Mouse (Mus musculus): ENCODE data around the gene Gtf2a1l. TPM values are rescaled to one million over a fixed set of nuclear protein-coding genes. Genes with fewer than 3 reads are reported as not detected.

Gtf2a1l gene
- polyA plus RNA-seq (2016; fragmentation: Nextera tagmentation; extraction: Ambion mirVana), result 0.26 TPM in 1 of 2 replicates, not detected in the other

DNA sequence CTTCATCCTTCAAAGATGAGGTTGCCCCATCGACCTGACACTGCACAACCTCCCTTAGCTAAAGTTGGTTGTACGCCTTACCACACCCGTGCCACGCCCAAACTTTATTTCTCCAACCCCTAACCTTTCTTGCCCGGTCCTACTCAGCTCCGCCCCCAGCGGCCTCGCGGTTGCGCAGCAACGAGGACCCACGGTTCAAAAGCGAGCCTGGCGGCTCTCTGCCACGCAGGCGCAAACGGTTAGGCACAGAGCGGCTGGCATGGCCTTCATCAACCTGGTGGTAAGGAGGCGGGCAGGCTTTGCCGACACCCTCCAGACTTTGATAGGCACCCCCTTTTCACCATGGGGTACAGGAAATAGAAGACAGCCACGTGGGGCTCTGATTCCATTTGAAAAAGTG, at the start of gene Gtf2a1l:
Gtf2a1l (plus strand) TSS at position 209 of the 400 bp plus-strand sequence.
- H3K4me1 ChIP-seq, result peaks cover 5% of the 10 kb centered on the region; the same call in 1 of the 2 replicates
- no peaks in the 10 kb centered on the region for H3K36me3 ChIP-seq
- 0 out of 2 replicates have a peak within 1 kb of the TSS, but pooled peaks have one; percentile 18 for H3K27ac ChIP-seq
- peak within 1 kb of the TSS; percentile 43 for H3K4me3 ChIP-seq
- no peaks in the 10 kb centered on the region for H3K27me3 ChIP-seq (ENCODE audit: insufficient read depth, poor library complexity, severe bottlenecking)
- H3K9me3 ChIP-seq, result no peaks in the 10 kb centered on the region
- 22% methylated on average over 21 of the region's 21 CpGs for WGBS
- DNase-seq (ENCODE audit: low spot score), result no peak

GRCm38 (mm10) chr17:88620935-88621334, 47.5 kb upstream of the Gtf2a1l start:
- 77% methylated on average over 4 of the region's 4 CpGs for WGBS
- Histone ChIP-seq H3K9me3 (no peaks in the 10 kb centered on the region), H3K27me3 (ENCODE audit: insufficient read depth, poor library complexity, severe bottlenecking) (no peaks in the 10 kb centered on the region), H3K4me1 (peaks cover 13% of the 10 kb centered on the region), H3K27ac (no peak overlapping the region), H3K36me3 (peaks cover 35% of the 10 kb centered on the region), H3K4me3 (no peak overlapping the region)
- DNase-seq (ENCODE audit: low spot score), result peak; percentile 47

DNA sequence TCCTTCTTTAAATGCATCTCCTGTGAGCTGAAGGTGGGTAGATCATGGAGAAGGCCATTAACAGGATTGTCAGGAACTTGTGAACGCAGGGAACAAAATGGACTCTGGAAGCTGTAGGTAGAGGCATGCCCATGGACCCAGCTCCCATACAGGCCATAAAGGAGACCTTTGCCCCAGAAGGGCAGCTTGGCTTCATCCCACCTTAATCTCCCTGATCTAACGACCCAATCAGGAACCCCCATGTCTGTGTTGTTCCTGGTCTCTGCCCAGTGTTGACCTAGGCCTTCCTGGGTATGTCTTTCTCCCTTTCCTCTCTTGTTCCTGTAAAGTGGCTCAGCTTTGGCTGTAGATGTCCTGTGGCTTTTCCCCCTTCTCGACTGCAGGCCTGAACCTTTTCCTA, 47.1 kb upstream of the Gtf2a1l start:
- H3K27ac ChIP-seq, result no peak overlapping the region
- no peak overlapping the region for H3K4me3 ChIP-seq
- H3K27me3 ChIP-seq (ENCODE audit: insufficient read depth, poor library complexity, severe bottlenecking), result no peaks in the 10 kb centered on the region
- peaks cover 17% of the 10 kb centered on the region for H3K4me1 ChIP-seq
- H3K36me3 ChIP-seq, result peaks cover 35% of the 10 kb centered on the region
- H3K9me3 ChIP-seq, result no peaks in the 10 kb centered on the region
- 70% methylated on average over 3 of the region's 3 CpGs for WGBS
- DNase-seq (ENCODE audit: low spot score), result peak; percentile 31

- 94% methylated on average over 1 of the region's 1 CpGs for WGBS
Observed at GRCm38 (mm10) chr17:88622711-88623110, 45.7 kb upstream of the Gtf2a1l start.

GRCm38 (mm10) chr17:88624386-88624785, 44.1 kb upstream of the Gtf2a1l start:
- no peaks in the 10 kb centered on the region for H3K9me3 ChIP-seq
- DNase-seq (ENCODE audit: low spot score), result peak; percentile 58
- 71% methylated on average over 4 of the region's 4 CpGs for WGBS
- no peak overlapping the region for H3K4me3 ChIP-seq
- H3K27ac ChIP-seq, result no peak overlapping the region
- no peaks in the 10 kb centered on the region for H3K27me3 ChIP-seq (ENCODE audit: insufficient read depth, poor library complexity, severe bottlenecking)
- peaks cover 35% of the 10 kb centered on the region for H3K36me3 ChIP-seq
- peaks cover 43% of the 10 kb centered on the region for H3K4me1 ChIP-seq

More at GRCm38 (mm10) chr17:88622711-88623110, 45.7 kb upstream of the Gtf2a1l start:
- peak; percentile 68 for DNase-seq (ENCODE audit: low spot score)
- H3K27me3 ChIP-seq (ENCODE audit: insufficient read depth, poor library complexity, severe bottlenecking), result no peaks in the 10 kb centered on the region
- peaks cover 35% of the 10 kb centered on the region for H3K36me3 ChIP-seq
- H3K4me3 ChIP-seq, result no peak overlapping the region
- no peaks in the 10 kb centered on the region for H3K9me3 ChIP-seq
- H3K27ac ChIP-seq, result no peak overlapping the region
- peaks cover 27% of the 10 kb centered on the region for H3K4me1 ChIP-seq

DNA sequence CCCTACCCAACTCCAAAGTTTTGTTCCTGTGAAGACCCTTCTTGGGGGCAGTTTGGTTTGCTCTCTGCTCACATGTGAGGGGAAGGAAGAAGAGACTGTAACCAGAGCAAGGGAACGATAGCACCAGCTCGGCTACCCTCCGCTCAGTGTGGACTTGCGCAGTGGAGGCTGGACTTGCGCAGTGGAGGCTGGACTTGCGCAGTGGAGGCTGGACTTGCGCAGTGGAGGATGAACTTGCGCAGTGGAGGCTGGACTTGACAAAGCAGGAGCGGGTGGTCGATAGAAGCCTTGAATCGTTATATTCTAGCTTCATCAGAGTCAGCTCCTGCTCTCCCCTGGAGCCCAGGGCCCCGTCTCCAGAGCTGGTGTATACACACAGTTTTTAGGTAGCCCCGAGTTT, 43.1 kb upstream of the Gtf2a1l start:
- H3K27ac ChIP-seq, result peak overlapping the region; percentile 81
- H3K4me1 ChIP-seq, result peaks cover 53% of the 10 kb centered on the region
- no peaks in the 10 kb centered on the region for H3K9me3 ChIP-seq
- WGBS, result 81% methylated on average over 13 of the region's 13 CpGs
- DNase-seq (ENCODE audit: low spot score), result peak; percentile 69
- no peak overlapping the region for H3K4me3 ChIP-seq
- peaks cover 33% of the 10 kb centered on the region for H3K36me3 ChIP-seq
- no peaks in the 10 kb centered on the region for H3K27me3 ChIP-seq (ENCODE audit: insufficient read depth, poor library complexity, severe bottlenecking)

GRCm38 (mm10) chr17:88625931-88626330, 42.5 kb upstream of the Gtf2a1l start:
- Histone ChIP-seq H3K36me3 (peaks cover 29% of the 10 kb centered on the region), H3K27me3 (ENCODE audit: insufficient read depth, poor library complexity, severe bottlenecking) (no peaks in the 10 kb centered on the region), H3K27ac (peak overlapping the region; percentile 81), H3K4me1 (peaks cover 58% of the 10 kb centered on the region), H3K4me3 (no peak overlapping the region), H3K9me3 (no peaks in the 10 kb centered on the region)
- WGBS, result 69% methylated on average over 7 of the region's 7 CpGs
- DNase-seq (ENCODE audit: low spot score), result peak; percentile 75

DNA sequence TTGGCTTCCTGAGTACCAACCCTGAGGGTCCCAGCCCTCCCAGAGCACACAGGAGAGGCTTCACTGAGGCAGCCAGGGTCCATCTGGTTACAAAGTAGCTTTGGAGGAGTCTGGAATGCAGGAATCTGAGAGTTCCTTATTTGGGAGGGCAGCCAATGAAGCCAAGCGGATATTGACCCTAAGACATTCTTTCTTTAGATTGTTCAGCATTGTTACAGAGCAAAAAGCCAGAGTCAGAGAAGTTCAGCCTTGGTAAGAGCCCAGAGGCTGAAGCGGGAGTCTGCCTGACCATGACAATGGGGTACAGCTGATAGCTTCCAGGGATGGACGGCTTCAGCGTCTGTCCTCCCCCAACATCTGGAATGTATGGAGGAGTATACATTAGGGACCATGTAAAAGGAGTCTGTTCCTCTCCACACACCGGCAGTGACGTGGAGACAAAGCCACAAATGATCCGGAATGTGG, 42.1 kb upstream of the Gtf2a1l start:
- DNase-seq (ENCODE audit: low spot score), result peak; percentile 75
- peak overlapping the region; percentile 81 for H3K27ac ChIP-seq
- H3K27me3 ChIP-seq (ENCODE audit: insufficient read depth, poor library complexity, severe bottlenecking), result no peaks in the 10 kb centered on the region
- H3K4me3 ChIP-seq, result peak overlapping the region; percentile 18; the same call in 1 of the 2 replicates
- H3K9me3 ChIP-seq, result no peaks in the 10 kb centered on the region
- WGBS, result 38% methylated on average over 7 of the region's 7 CpGs
- H3K36me3 ChIP-seq, result peaks cover 24% of the 10 kb centered on the region
- peaks cover 58% of the 10 kb centered on the region for H3K4me1 ChIP-seq

- Histone ChIP-seq H3K4me3 (peak overlapping the region; percentile 18; the same call in 1 of the 2 replicates), H3K27me3 (ENCODE audit: insufficient read depth, poor library complexity, severe bottlenecking) (no peaks in the 10 kb centered on the region), H3K27ac (peak overlapping the region; percentile 81), H3K4me1 (peaks cover 58% of the 10 kb centered on the region), H3K36me3 (peaks cover 16% of the 10 kb centered on the region), H3K9me3 (no peaks in the 10 kb centered on the region)
- peak; percentile 58 for DNase-seq (ENCODE audit: low spot score)
- WGBS, result 68% methylated on average over 7 of the region's 7 CpGs
Observed at GRCm38 (mm10) chr17:88627150-88627549, 41.3 kb upstream of the Gtf2a1l start.

DNA sequence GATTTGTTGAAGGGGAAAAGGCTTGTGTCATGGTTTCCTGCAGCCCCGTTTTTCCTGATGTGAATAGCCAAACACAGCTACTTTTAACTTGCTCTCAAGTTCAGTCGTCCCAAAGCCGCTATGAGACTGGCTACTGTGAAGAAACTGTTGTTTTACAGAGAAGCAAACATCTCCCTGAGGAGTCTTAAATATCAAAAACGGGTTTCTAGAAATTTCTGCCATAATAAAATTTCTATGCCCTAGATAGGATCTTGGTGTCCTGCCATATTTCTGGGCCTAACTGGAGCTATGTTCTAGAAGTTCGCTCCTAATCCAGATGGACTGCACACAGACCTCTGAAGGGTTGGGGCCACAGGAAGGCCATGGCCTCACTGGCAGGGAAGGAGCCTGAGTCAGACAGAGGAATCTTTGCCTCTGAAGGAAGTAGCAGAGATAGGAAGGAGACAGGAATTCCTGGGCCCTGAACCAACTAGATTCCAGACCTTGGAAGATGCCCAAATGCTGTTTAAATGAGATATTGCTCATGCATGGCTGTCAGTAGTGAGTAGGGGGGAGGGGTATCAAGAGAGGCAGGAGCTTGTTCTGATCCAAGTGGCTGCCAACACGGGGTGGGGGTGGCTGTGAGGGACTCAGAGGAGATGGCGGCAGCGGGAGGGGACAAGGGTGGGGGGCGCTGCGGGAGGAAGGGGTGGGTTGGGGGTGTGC, 39.6 kb upstream of the Gtf2a1l start:
- peak; percentile 83 for DNase-seq (ENCODE audit: low spot score)
- peak overlapping the region; percentile 88 for H3K27ac ChIP-seq
- H3K4me3 ChIP-seq, result peak overlapping the region; percentile 27
- 32% methylated on average over 10 of the region's 10 CpGs for WGBS
- no peaks in the 10 kb centered on the region for H3K9me3 ChIP-seq
- H3K36me3 ChIP-seq, result peaks cover 5% of the 10 kb centered on the region; the same call in 1 of the 2 replicates
- no peaks in the 10 kb centered on the region for H3K27me3 ChIP-seq (ENCODE audit: insufficient read depth, poor library complexity, severe bottlenecking)
- H3K4me1 ChIP-seq, result peaks cover 58% of the 10 kb centered on the region

- Histone ChIP-seq H3K9me3 (no peaks in the 10 kb centered on the region), H3K4me3 (peak overlapping the region; percentile 27), H3K36me3 (peaks cover under 1% of the 10 kb centered on the region; the same call in 1 of the 2 replicates), H3K4me1 (peaks cover 58% of the 10 kb centered on the region), H3K27me3 (ENCODE audit: insufficient read depth, poor library complexity, severe bottlenecking) (no peaks in the 10 kb centered on the region), H3K27ac (peak overlapping the region; percentile 88)
- DNase-seq (ENCODE audit: low spot score), result no peak
- WGBS, result 18% methylated on average over 4 of the region's 4 CpGs
Observed at GRCm38 (mm10) chr17:88629381-88629759, 39.1 kb upstream of the Gtf2a1l start.

DNA sequence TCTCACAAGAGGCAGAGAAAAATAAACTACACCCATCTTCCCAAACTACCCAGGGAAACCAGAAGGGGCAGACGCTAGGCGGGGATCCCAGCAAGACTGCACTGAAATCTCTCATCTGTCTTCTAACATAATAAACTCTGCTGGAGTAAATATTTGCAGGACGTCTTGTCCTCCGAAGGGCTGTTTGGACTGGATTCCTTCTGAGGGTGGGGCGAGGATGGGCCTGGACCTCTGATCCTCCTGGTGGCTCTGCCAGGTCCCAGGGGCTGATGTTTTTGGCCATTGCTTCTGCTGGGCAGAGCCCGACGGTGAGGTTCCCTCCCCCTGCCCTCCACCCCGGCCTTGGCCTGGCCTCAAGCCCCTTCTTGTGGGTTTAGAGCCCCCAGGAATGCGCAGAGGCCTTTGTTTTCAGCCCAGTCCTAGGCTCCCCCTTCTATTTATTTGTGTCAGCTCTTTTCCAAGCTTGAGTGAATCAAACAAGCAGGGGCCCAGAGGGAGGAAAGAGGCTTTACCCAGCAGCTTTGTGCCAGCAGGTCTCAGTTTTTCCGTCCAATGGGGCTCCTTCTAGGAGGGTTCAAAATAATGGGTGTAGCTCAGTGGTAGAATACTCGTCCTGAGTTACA, 38.4 kb upstream of the Gtf2a1l start:
- DNase-seq (ENCODE audit: low spot score), result peak; percentile 74
- 34% methylated on average over 11 of the region's 11 CpGs for WGBS
- H3K4me1 ChIP-seq, result peaks cover 54% of the 10 kb centered on the region

GRCm38 (mm10) chr17:88630554-88630948, 37.9 kb upstream of the Gtf2a1l start:
- 82% methylated on average over 3 of the region's 3 CpGs for WGBS
- no peak overlapping the region for H3K4me3 ChIP-seq
- H3K27ac ChIP-seq, result peak overlapping the region; percentile 88
- peaks cover 7% of the 10 kb centered on the region for H3K36me3 ChIP-seq
- DNase-seq (ENCODE audit: low spot score), result no peak
- no peaks in the 10 kb centered on the region for H3K27me3 ChIP-seq (ENCODE audit: insufficient read depth, poor library complexity, severe bottlenecking)
- H3K9me3 ChIP-seq, result no peaks in the 10 kb centered on the region
- peaks cover 49% of the 10 kb centered on the region for H3K4me1 ChIP-seq

More for the DNA sequence above, 38.4 kb upstream of the Gtf2a1l start:
- Histone ChIP-seq H3K36me3 (0 out of 2 replicates have a peak, but pooled peaks cover 2% of the 10 kb centered on the region), H3K4me3 (0 out of 2 replicates have a peak overlapping the region, but pooled peaks have one; percentile 18), H3K27ac (peak overlapping the region; percentile 88), H3K27me3 (ENCODE audit: insufficient read depth, poor library complexity, severe bottlenecking) (no peaks in the 10 kb centered on the region), H3K9me3 (no peaks in the 10 kb centered on the region)

All from heart, embryonic 10.5 days (tissue).